Mouse (Mus musculus): ENCODE data around the gene Tmem53.

Tmem53 gene

GRCm38 (mm10) chr4:117281090-117281845 lies 29.5 kb downstream of the Tmem53 start:
- no peak for DNase-seq (ENCODE audit: low read depth, low spot score)

DNA sequence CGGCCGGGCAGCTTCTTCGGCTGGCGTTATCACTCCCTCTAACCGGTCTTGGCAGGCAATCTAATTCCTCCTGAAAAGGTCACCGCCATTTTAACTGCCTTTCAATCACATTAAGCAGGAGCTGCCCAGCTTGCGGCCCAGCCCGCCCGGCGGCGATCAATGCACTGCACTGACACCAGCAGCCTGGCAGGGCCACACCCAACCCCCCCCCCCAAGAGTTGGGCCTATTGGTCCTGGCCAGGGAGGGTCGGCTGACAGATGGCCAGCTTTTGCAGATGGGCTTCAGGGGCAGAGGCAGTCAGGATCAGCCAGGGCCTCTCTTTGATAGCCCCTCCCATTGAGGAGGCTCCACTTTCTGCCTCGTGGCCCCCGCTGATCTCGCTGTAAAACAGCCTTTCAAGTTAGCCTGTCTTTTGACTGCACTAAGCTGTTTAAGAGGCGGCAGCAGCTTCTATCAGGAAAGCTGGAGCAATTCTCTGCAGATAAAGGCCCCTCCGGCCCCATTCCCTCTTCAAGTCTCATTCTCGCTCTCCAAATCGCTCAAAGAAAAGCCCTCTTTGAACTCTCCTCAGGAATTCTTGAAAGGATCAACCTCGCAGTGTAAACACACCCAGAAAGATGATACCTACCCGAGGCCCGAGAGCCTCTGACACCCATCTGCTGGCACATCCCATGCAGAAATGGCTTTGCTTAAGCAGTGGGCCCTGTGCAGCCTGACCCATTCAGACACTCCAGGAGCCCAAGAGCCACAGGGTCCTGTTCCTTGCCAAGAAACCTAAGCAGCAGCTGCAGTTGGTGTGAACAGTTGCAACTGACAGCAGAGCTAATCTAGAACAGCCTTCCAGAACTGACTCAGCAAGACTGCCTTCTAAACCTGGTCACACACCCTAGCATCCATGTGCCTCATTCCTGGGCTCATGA lies 31.8 kb downstream of the Tmem53 start:
- DNase-seq (ENCODE audit: low read depth, low spot score) = no peak

- DNase-seq (ENCODE audit: low read depth, low spot score) = no peak
Measured at GRCm38 (mm10) chr4:117284363-117284762, 32.6 kb downstream of the Tmem53 start.

- DNase-seq (ENCODE audit: low read depth, low spot score) = no peak
Measured at GRCm38 (mm10) chr4:117288277-117288926, 36.7 kb downstream of the Tmem53 start.

DNA sequence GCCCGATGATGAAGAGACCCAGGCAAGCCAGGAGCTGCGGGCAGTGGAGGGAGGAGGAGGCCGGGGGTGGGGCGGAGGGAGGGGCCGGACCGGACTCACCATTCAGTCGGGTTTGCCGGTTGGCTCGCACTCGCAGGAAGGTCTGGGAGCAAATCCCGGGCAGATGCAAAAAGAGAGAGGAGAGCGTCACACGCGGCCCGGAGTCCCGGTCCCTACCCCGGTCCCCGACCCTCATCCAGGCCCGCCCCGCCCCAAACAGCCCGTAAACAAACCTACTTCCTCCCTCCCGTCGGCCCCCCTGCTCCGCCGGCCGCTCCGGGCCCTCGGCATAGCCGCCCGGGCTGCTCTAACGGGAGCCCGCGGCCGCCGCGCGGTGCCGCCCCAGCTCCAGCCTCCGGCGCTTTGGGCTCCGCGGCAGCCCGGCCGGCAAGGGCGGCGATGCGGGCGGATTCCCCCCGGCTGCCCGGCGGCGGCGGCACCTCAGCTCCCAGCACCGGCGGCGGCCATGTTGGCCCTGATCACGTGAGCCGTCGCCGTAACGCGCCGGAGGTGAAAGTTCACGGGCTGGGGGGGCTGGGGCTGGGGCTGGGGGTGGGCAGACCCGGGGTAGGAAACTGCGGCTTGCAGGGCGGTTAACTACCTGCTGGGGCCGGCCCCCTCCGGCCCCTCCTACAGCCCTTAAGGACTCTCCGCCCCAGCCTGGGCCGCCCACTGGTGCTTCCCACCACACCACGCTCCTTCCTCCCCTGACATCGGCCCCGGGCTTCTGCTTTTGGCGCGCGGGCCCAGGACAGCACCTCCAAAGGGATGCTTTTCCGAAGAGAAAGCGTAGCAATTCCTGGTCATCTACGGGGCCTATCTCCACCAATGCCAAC lies 37.4 kb downstream of the Tmem53 start:
- no peak for DNase-seq (ENCODE audit: low read depth, low spot score)

DNA sequence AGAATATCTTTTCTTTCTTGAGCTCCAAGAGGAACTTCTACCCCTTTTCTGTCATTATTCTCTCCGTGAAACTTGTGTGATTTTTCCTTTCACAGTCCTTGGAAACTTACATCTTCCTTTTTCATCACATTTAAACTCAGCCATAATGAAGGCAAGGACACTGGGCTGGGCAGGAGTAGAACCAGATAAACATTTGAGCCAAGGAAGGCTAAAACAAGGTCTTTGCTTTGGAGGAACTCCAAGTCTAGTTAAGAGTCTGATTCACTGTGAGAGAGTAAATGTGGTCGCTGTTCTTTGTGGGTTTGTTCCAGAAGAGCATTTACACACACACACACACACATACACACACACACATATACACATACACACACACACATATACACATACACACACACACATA lies 39.9 kb downstream of the Tmem53 start:
- DNase-seq (ENCODE audit: low read depth, low spot score) = no peak

GRCm38 (mm10) chr4:117296849-117297593 lies 45.3 kb downstream of the Tmem53 start:
- no peak for DNase-seq (ENCODE audit: low read depth, low spot score)

DNA sequence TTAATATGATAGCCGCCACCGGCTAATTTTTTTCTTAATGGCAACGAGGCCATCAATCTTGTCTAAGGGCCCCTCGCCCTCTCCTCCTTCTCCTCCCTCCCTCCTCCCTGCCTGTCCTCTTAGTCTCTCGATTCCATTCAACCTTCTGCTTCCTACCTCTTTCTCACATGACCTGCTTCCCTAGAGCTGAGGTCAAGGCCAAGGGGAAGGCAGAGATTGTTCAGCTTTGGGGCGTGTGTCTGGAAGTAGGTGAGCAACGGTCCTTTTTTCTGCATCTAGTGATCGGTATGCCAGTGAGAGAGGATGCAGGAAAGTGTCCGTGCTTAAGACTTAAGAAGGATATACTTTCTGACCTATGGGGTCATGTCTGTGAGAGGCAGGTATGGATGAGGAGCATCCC lies 46.1 kb downstream of the Tmem53 start:
- DNase-seq (ENCODE audit: low read depth, low spot score) = no peak

GRCm38 (mm10) chr4:117299921-117300320 lies 48.2 kb downstream of the Tmem53 start:
- DNase-seq (ENCODE audit: low read depth, low spot score) = no peak

GRCm38 (mm10) chr4:117302027-117302806 lies 50.5 kb downstream of the Tmem53 start:
- no peak for DNase-seq (ENCODE audit: low read depth, low spot score)

DNA sequence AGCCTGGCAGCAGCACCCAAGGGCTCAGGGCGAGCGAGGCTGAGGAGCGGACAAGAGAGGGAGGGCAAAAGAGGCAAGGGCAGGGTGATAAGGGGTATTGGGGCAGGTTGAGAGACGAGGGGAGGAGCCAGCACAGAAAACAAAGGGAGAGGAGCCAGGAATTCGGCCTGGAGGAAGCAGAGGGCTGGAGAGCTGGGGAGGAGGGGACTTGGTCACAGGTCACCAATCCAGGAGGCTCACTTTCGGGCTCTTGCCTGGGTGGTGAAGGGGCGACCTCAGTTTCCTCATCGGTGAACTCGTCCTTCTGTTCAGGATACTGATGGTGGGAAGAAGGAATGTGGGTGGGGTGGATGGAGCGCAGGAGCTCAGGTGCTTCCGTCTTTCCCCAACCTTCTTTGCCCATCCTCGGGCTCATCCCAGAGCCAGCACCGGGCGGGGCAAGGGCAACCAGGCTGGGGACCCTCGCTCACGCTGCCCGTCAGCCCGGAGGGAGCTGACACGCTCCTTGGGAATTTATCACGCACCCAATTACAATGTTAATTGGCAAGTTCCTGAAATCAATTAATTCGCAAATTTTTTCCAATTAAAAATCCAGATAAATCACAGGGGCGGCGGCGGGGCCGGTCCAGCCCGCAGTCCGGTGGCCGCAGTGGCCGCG lies 52.0 kb downstream of the Tmem53 start:
- no peak for DNase-seq (ENCODE audit: low read depth, low spot score)

- no peak for DNase-seq (ENCODE audit: low read depth, low spot score)
Measured at GRCm38 (mm10) chr4:117304239-117305025, 52.7 kb downstream of the Tmem53 start.

DNA sequence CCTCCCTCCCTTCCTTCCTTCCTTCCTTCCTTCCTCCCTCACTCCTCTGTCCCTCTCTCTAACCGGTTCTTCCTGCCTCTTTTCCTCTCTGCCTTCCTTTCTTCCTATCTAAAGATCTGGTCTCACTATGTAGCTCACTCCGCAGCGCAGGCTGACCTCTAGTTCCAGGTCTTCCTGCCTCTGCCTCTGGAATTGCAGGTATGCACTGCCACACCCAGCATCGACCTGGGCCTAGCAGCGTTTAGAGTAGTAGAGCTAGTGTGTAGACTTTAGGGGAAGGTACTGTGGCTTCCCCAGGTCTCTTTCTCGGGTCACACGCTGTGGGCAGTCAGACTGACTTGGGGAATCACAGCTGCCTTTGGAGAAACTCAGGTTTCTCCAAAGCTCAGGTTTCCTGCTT lies 53.7 kb downstream of the Tmem53 start:
- no peak for DNase-seq (ENCODE audit: low read depth, low spot score)

DNA sequence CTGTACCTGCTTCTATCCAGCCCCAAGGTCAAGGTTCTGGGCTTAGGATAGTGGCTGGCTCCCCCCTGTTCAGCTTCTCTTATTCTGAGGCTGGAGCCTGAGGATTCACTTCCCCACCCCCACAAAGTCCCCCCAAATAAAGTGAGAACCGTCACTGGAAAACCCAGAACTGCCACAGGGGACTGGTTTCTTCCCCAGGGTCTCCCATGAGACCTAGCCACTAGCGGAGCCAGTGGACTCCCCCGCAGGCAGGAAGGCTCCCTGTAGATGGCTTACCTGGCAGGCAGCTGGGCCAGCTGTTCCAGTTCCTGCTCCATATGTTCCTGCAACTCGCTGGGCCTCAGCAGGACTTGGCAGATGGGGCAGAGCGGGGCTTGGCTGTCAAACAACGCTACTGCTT lies 55.5 kb downstream of the Tmem53 start:
- no peak for DNase-seq (ENCODE audit: low read depth, low spot score)

GRCm38 (mm10) chr4:117309427-117309826 lies 57.7 kb downstream of the Tmem53 start:
- DNase-seq (ENCODE audit: low read depth, low spot score) = no peak

DNA sequence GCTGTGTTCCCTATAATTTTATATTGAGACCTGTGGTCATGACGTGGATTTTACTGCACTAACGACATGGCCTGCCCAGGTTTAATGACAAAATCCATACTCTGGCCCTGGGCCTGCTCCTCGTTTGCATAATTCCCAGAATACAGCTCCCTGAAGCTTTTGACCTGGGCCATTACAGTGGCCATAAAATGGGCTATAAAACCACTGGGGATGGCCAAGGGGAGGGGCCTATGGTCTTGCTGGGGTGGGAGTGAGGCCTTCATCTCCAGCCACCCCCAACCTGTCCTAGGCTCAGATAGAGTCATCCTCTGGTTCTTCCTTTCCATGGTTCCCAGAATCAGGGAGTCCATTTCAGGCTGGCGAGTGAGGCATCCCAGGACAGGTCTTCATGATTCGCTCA lies 60.1 kb downstream of the Tmem53 start:
- DNase-seq (ENCODE audit: low read depth, low spot score) = no peak

GRCm38 (mm10) chr4:117312416-117313084 lies 60.8 kb downstream of the Tmem53 start:
- no peak for DNase-seq (ENCODE audit: low read depth, low spot score)

- no peak for DNase-seq (ENCODE audit: low read depth, low spot score)
Measured at GRCm38 (mm10) chr4:117313085-117313424, 61.3 kb downstream of the Tmem53 start.
